Mouse (Mus musculus): ENCODE measurements around the gene Olfr573-ps1. TPM values are rescaled to one million over a fixed set of nuclear protein-coding genes. Genes with fewer than 3 reads are reported as not detected.

Gene Olfr573-ps1
- polyA plus RNA-seq, 1 experiment from 2014 or later: not detected

- H3K9me3 ChIP-seq (ENCODE audit: control insufficient read depth, low read length): no peaks in the 10 kb centered on the region
- H3K36me3 ChIP-seq (ENCODE audit: control insufficient read depth, insufficient read depth, low read length): no peaks in the 10 kb centered on the region
- no peak overlapping the region for H3K27ac ChIP-seq (ENCODE audit: low read depth, low read length)
- DNase-seq (ENCODE audit: low spot score, missing footprints) (no peak), ATAC-seq (ENCODE audit: low FRiP score) (no peak)
- 88% methylated on average over 1 of the region's 1 CpGs for WGBS
- H3K27me3 ChIP-seq (ENCODE audit: control insufficient read depth, insufficient read depth, low read length): no peaks in the 10 kb centered on the region
- H3K9ac ChIP-seq (ENCODE audit: low read length): no peak overlapping the region
- no peak overlapping the region for H3K4me3 ChIP-seq (ENCODE audit: low read depth, low read length)
- H3K4me1 ChIP-seq (ENCODE audit: control insufficient read depth, insufficient read depth, low read length): no peaks in the 10 kb centered on the region
- no peak overlapping the region for H3K4me2 ChIP-seq
Observed at GRCm38 (mm10) chr7:102943417-102943816, 1.0 kb upstream of the Olfr573-ps1 start.

- 76% methylated on average over 3 of the region's 3 CpGs for whole genome bisulfite sequencing
- no peak overlapping the region for H3K9ac ChIP-seq (ENCODE audit: low read length)
- H3K4me1 ChIP-seq (ENCODE audit: control insufficient read depth, insufficient read depth, low read length): no peaks in the 10 kb centered on the region
- no peaks in the 10 kb centered on the region for H3K27me3 ChIP-seq (ENCODE audit: control insufficient read depth, insufficient read depth, low read length)
- no peak for DNase-seq (ENCODE audit: low spot score, missing footprints)
- no peak overlapping the region for H3K4me2 ChIP-seq
- no peak for ATAC-seq (ENCODE audit: low FRiP score)
- no peak overlapping the region for H3K4me3 ChIP-seq (ENCODE audit: low read depth, low read length)
- H3K9me3 ChIP-seq (ENCODE audit: control insufficient read depth, low read length): no peaks in the 10 kb centered on the region
- H3K27ac ChIP-seq (ENCODE audit: low read depth, low read length): no peak overlapping the region
- H3K36me3 ChIP-seq (ENCODE audit: control insufficient read depth, insufficient read depth, low read length): no peaks in the 10 kb centered on the region
Observed at GRCm38 (mm10) chr7:102927105-102927504, 15.3 kb downstream of the Olfr573-ps1 start.

GRCm38 (mm10) chr7:102924109-102924508 is 18.3 kb downstream of the Olfr573-ps1 start, which contains the start of gene Olfr572:
Gene Olfr572, plus strand, starts transcription at chr7:102924409.
- no peaks in the 10 kb centered on the region for H3K9me3 ChIP-seq (ENCODE audit: control insufficient read depth, low read length)
- ATAC-seq (ENCODE audit: low FRiP score): no peak
- H3K4me2 ChIP-seq: no peak within 1 kb of the TSS
- no peak for DNase-seq (ENCODE audit: low spot score, missing footprints)
- no peaks in the 10 kb centered on the region for H3K4me1 ChIP-seq (ENCODE audit: control insufficient read depth, insufficient read depth, low read length)
- 79% methylated on average over 1 of the region's 1 CpGs for WGBS
- no peaks in the 10 kb centered on the region for H3K27me3 ChIP-seq (ENCODE audit: control insufficient read depth, insufficient read depth, low read length)
- H3K9ac ChIP-seq (ENCODE audit: low read length): no peak within 1 kb of the TSS
- H3K4me3 ChIP-seq (ENCODE audit: low read depth, low read length): no peak within 1 kb of the TSS
- no peaks in the 10 kb centered on the region for H3K36me3 ChIP-seq (ENCODE audit: control insufficient read depth, insufficient read depth, low read length)
- no peak within 1 kb of the TSS for H3K27ac ChIP-seq (ENCODE audit: low read depth, low read length)

GRCm38 (mm10) chr7:102919632-102920031 is 22.7 kb downstream of the Olfr573-ps1 start:
- no peaks in the 10 kb centered on the region for H3K9me3 ChIP-seq (ENCODE audit: control insufficient read depth, low read length)
- H3K4me2 ChIP-seq: no peak overlapping the region
- H3K27ac ChIP-seq (ENCODE audit: low read depth, low read length): no peak overlapping the region
- H3K27me3 ChIP-seq (ENCODE audit: control insufficient read depth, insufficient read depth, low read length): no peaks in the 10 kb centered on the region
- H3K36me3 ChIP-seq (ENCODE audit: control insufficient read depth, insufficient read depth, low read length): no peaks in the 10 kb centered on the region
- H3K9ac ChIP-seq (ENCODE audit: low read length): no peak overlapping the region
- WGBS: 6% methylated on average over 1 of the region's 1 CpGs
- ATAC-seq (ENCODE audit: low FRiP score): peak; percentile 84
- no peaks in the 10 kb centered on the region for H3K4me1 ChIP-seq (ENCODE audit: control insufficient read depth, insufficient read depth, low read length)
- H3K4me3 ChIP-seq (ENCODE audit: low read depth, low read length): no peak overlapping the region
- DNase-seq (ENCODE audit: low spot score, missing footprints): peak; percentile 93

- Histone ChIP-seq H3K36me3 (ENCODE audit: control insufficient read depth, insufficient read depth, low read length) (no peaks in the 10 kb centered on the region), H3K27me3 (ENCODE audit: control insufficient read depth, insufficient read depth, low read length) (no peaks in the 10 kb centered on the region), H3K9me3 (ENCODE audit: control insufficient read depth, low read length) (no peaks in the 10 kb centered on the region), H3K4me1 (ENCODE audit: control insufficient read depth, insufficient read depth, low read length) (no peaks in the 10 kb centered on the region), H3K9ac (ENCODE audit: low read length) (no peak within 1 kb of the TSS), H3K4me2 (no peak within 1 kb of the TSS), H3K4me3 (ENCODE audit: low read depth, low read length) (no peak within 1 kb of the TSS), H3K27ac (ENCODE audit: low read depth, low read length) (no peak within 1 kb of the TSS)
- ATAC-seq (ENCODE audit: low FRiP score): peak; percentile 78
- WGBS: 69% methylated on average over 4 of the region's 4 CpGs
- DNase-seq (ENCODE audit: low spot score, missing footprints): no peak
Observed at GRCm38 (mm10) chr7:102917032-102917875, 25.1 kb downstream of the Olfr573-ps1 start, which contains the start of gene Olfr571. Gene Olfr571, minus strand, starts transcription at chr7:102917536.

- no peaks in the 10 kb centered on the region for H3K27me3 ChIP-seq (ENCODE audit: control insufficient read depth, insufficient read depth, low read length)
- no peaks in the 10 kb centered on the region for H3K36me3 ChIP-seq (ENCODE audit: control insufficient read depth, insufficient read depth, low read length)
- no peak overlapping the region for H3K27ac ChIP-seq (ENCODE audit: low read depth, low read length)
- H3K9ac ChIP-seq (ENCODE audit: low read length): no peak overlapping the region
- WGBS: 81% methylated on average over 5 of the region's 5 CpGs
- no peak for ATAC-seq (ENCODE audit: low FRiP score)
- no peaks in the 10 kb centered on the region for H3K4me1 ChIP-seq (ENCODE audit: control insufficient read depth, insufficient read depth, low read length)
- no peaks in the 10 kb centered on the region for H3K9me3 ChIP-seq (ENCODE audit: control insufficient read depth, low read length)
- no peak for DNase-seq (ENCODE audit: low spot score, missing footprints)
- no peak overlapping the region for H3K4me3 ChIP-seq (ENCODE audit: low read depth, low read length)
- no peak overlapping the region for H3K4me2 ChIP-seq
Observed at GRCm38 (mm10) chr7:102916405-102916804, 26.0 kb downstream of the Olfr573-ps1 start.

GRCm38 (mm10) chr7:102915261-102915660 is 27.1 kb downstream of the Olfr573-ps1 start:
- no peaks in the 10 kb centered on the region for H3K9me3 ChIP-seq (ENCODE audit: control insufficient read depth, low read length)
- no peaks in the 10 kb centered on the region for H3K36me3 ChIP-seq (ENCODE audit: control insufficient read depth, insufficient read depth, low read length)
- H3K27ac ChIP-seq (ENCODE audit: low read depth, low read length): no peak overlapping the region
- no peak overlapping the region for H3K4me2 ChIP-seq
- H3K9ac ChIP-seq (ENCODE audit: low read length): no peak overlapping the region
- H3K27me3 ChIP-seq (ENCODE audit: control insufficient read depth, insufficient read depth, low read length): no peaks in the 10 kb centered on the region
- no peak for DNase-seq (ENCODE audit: low spot score, missing footprints)
- H3K4me1 ChIP-seq (ENCODE audit: control insufficient read depth, insufficient read depth, low read length): no peaks in the 10 kb centered on the region
- H3K4me3 ChIP-seq (ENCODE audit: low read depth, low read length): no peak overlapping the region
- no peak for ATAC-seq (ENCODE audit: low FRiP score)
- 63% methylated on average over 1 of the region's 1 CpGs for WGBS

Other genes with a start within 250 kb of the Olfr573-ps1 start
- gene Olfr557, start 246.7 kb downstream of the Olfr573-ps1 start, polyA plus RNA-seq (2014; fragmentation: Nextera tagmentation; extraction: Ambion mirVana): not detected in 2 replicates
- gene Olfr558, start 240.4 kb downstream of the Olfr573-ps1 start, polyA plus RNA-seq (2014; fragmentation: Nextera tagmentation; extraction: Ambion mirVana): not detected in 2 replicates
- gene Olfr33, start 223.5 kb downstream of the Olfr573-ps1 start, polyA plus RNA-seq (2014; fragmentation: Nextera tagmentation; extraction: Ambion mirVana): not detected in 2 replicates
- not detected in 2 replicates for gene Olfr559, start 215.1 kb downstream of the Olfr573-ps1 start, polyA plus RNA-seq (2014; fragmentation: Nextera tagmentation; extraction: Ambion mirVana)
- not detected in 2 replicates for gene Olfr560, start 183.2 kb downstream of the Olfr573-ps1 start, polyA plus RNA-seq (2014; fragmentation: Nextera tagmentation; extraction: Ambion mirVana)
- gene Olfr78, start 183.1 kb downstream of the Olfr573-ps1 start, polyA plus RNA-seq (2014; fragmentation: Nextera tagmentation; extraction: Ambion mirVana): not detected in 2 replicates
- gene Olfr561, start 171.4 kb downstream of the Olfr573-ps1 start, polyA plus RNA-seq (2014; fragmentation: Nextera tagmentation; extraction: Ambion mirVana): not detected in 2 replicates
- not detected in 2 replicates for gene Olfr564, start 139.1 kb downstream of the Olfr573-ps1 start, polyA plus RNA-seq (2014; fragmentation: Nextera tagmentation; extraction: Ambion mirVana)
- not detected in 2 replicates for gene Olfr566, start 83.8 kb downstream of the Olfr573-ps1 start, polyA plus RNA-seq (2014; fragmentation: Nextera tagmentation; extraction: Ambion mirVana)
- gene Olfr568, start 65.5 kb downstream of the Olfr573-ps1 start, polyA plus RNA-seq (2014; fragmentation: Nextera tagmentation; extraction: Ambion mirVana): not detected in 2 replicates
- not detected in 2 replicates for gene Olfr569, start 51.7 kb downstream of the Olfr573-ps1 start, polyA plus RNA-seq (2014; fragmentation: Nextera tagmentation; extraction: Ambion mirVana)
- not detected in 2 replicates for gene Olfr570, start 48.0 kb downstream of the Olfr573-ps1 start, polyA plus RNA-seq (2014; fragmentation: Nextera tagmentation; extraction: Ambion mirVana)
- gene Olfr571, start 25.0 kb downstream of the Olfr573-ps1 start, polyA plus RNA-seq (2014; fragmentation: Nextera tagmentation; extraction: Ambion mirVana): 0.11 TPM in 1 of 2 replicates, not detected in the other
- not detected in 2 replicates for gene Olfr572, start 18.2 kb downstream of the Olfr573-ps1 start, polyA plus RNA-seq (2014; fragmentation: Nextera tagmentation; extraction: Ambion mirVana)
- gene Olfr574, start 5.9 kb upstream of the Olfr573-ps1 start, polyA plus RNA-seq (2014; fragmentation: Nextera tagmentation; extraction: Ambion mirVana): not detected in 2 replicates
- gene Olfr575, start 16.2 kb upstream of the Olfr573-ps1 start, polyA plus RNA-seq (2014; fragmentation: Nextera tagmentation; extraction: Ambion mirVana): not detected in 2 replicates
- gene Olfr576, start 20.1 kb upstream of the Olfr573-ps1 start, polyA plus RNA-seq (2014; fragmentation: Nextera tagmentation; extraction: Ambion mirVana): not detected in 2 replicates
- gene Olfr577, start 33.4 kb upstream of the Olfr573-ps1 start, polyA plus RNA-seq (2014; fragmentation: Nextera tagmentation; extraction: Ambion mirVana): not detected in 2 replicates
- not detected in 2 replicates for gene Olfr578, start 46.7 kb upstream of the Olfr573-ps1 start, polyA plus RNA-seq (2014; fragmentation: Nextera tagmentation; extraction: Ambion mirVana)
- gene Olfr582, start 95.4 kb upstream of the Olfr573-ps1 start, polyA plus RNA-seq (2014; fragmentation: Nextera tagmentation; extraction: Ambion mirVana): not detected in 2 replicates
- not detected in 2 replicates for gene Olfr583, start 108.7 kb upstream of the Olfr573-ps1 start, polyA plus RNA-seq (2014; fragmentation: Nextera tagmentation; extraction: Ambion mirVana)
- gene Olfr584, start 139.3 kb upstream of the Olfr573-ps1 start, polyA plus RNA-seq (2014; fragmentation: Nextera tagmentation; extraction: Ambion mirVana): not detected in 2 replicates
- not detected in 2 replicates for gene Olfr585, start 155.1 kb upstream of the Olfr573-ps1 start, polyA plus RNA-seq (2014; fragmentation: Nextera tagmentation; extraction: Ambion mirVana)
- gene Olfr586, start 183.1 kb upstream of the Olfr573-ps1 start, polyA plus RNA-seq (2014; fragmentation: Nextera tagmentation; extraction: Ambion mirVana): not detected in 2 replicates
- not detected in 2 replicates for gene Olfr588-ps1, start 198.3 kb upstream of the Olfr573-ps1 start, polyA plus RNA-seq (2014; fragmentation: Nextera tagmentation; extraction: Ambion mirVana)
- not detected in 2 replicates for gene Olfr589, start 213.8 kb upstream of the Olfr573-ps1 start, polyA plus RNA-seq (2014; fragmentation: Nextera tagmentation; extraction: Ambion mirVana)
- not detected in 2 replicates for gene Olfr591, start 235.8 kb upstream of the Olfr573-ps1 start, polyA plus RNA-seq (2014; fragmentation: Nextera tagmentation; extraction: Ambion mirVana)
- gene Olfr592, start 242.2 kb upstream of the Olfr573-ps1 start, polyA plus RNA-seq (2014; fragmentation: Nextera tagmentation; extraction: Ambion mirVana): not detected in 2 replicates

Data from midbrain, embryonic 11.5 days (tissue).